Mouse (Mus musculus): ENCODE results near the gene Rtbdn.

GRCm38 (mm10) chr8:84969241-84970134 lies 22.7 kb downstream of the Rtbdn start, which contains the start of the genes Gm49661, Prdx2 and Rnaseh2a:
- peak; percentile 61; the same call in 1 of the 2 replicates for TF ChIP-seq POLR2A (IDR thresholded peaks at IDR 0.05; ENCODE audit: borderline replicate concordance, control insufficient read depth, low read depth, low read length)
- TF ChIP-seq CTCF (IDR thresholded peaks at IDR 0.05; ENCODE audit: control insufficient read depth, insufficient read depth, low read length), result 0 out of 2 replicates have a peak, but pooled peaks have one; percentile 6
